ENCODE assay signal across 8 mouse cellular contexts in genomic region chr11:60931869-60932481, GRCm38 (mm10). TPM values are rescaled to one million over a fixed set of nuclear protein-coding genes. Genes with fewer than 3 reads are reported as not detected.
DNase-seq lines count a peak whose midpoint lies in the region; ATAC-seq and TF ChIP-seq lines count a peak whose summit lies in the region.

Map2k3 (plus strand) TSS chr11:60932033.

- under 1% methylated on average over 59 of the region's 59 CpGs for WGBS in forebrain, embryonic 10.5 days
- WGBS in heart, embryonic 15.5 days = under 1% methylated on average over 59 of the region's 59 CpGs
- 0% methylated on average over 59 of the region's 59 CpGs for WGBS in liver, embryonic 14.5 days (ENCODE audit: insufficient replicate concordance)
- under 1% methylated on average over 49 of the region's 59 CpGs for WGBS in neural tube, embryonic 11.5 days
- WGBS in stomach, postnatal 0 days = under 1% methylated on average over 56 of the region's 59 CpGs

- no peak for TF ChIP-seq CTCF in liver, embryonic 14.5 days (IDR thresholded peaks at IDR 0.05; ENCODE audit: low read depth)
- no peak; the same call in 1 of the 2 replicates for TF ChIP-seq CTCF in stomach, postnatal 0 days (IDR thresholded peaks at IDR 0.05; ENCODE audit: low read depth)

- H3K4me1 ChIP-seq in forebrain, embryonic 10.5 days = peaks cover 59% of the 10 kb centered on the region
- H3K4me1 ChIP-seq in heart, embryonic 15.5 days (replicated peaks) = peaks cover 58% of the 10 kb centered on the region
- peaks cover 44 to 58% of the 10 kb centered on the region in 2 experiments for H3K4me1 ChIP-seq in liver, embryonic 14.5 days (replicated peaks; ENCODE audit: control insufficient read depth in 2 of 2, insufficient read depth in 2 of 2, low read length in 1 of 2)
- H3K4me1 ChIP-seq in neural tube, embryonic 11.5 days (ENCODE audit: control insufficient read depth, insufficient read depth, low read length) = peaks cover 14% of the 10 kb centered on the region
- H3K4me1 ChIP-seq in stomach, postnatal 0 days (replicated peaks; ENCODE audit: control insufficient read depth, insufficient read depth) = peaks cover 12% of the 10 kb centered on the region

- H3K27ac ChIP-seq in forebrain, embryonic 10.5 days = peak within 1 kb of the TSS; percentile 86
- peak within 1 kb of the TSS; percentile 83 for H3K27ac ChIP-seq in heart, embryonic 15.5 days
- peak within 1 kb of the TSS; percentile 85 for H3K27ac ChIP-seq in liver, embryonic 14.5 days
- no peak within 1 kb of the TSS for H3K27ac ChIP-seq in neural tube, embryonic 11.5 days (ENCODE audit: low read depth, low read length)
- peak within 1 kb of the TSS; percentile 93 for H3K27ac ChIP-seq in stomach, postnatal 0 days (replicated peaks)

- peaks cover 9% of the 10 kb centered on the region; the same call in 1 of the 2 replicates for H3K27me3 ChIP-seq in forebrain, embryonic 10.5 days (ENCODE audit: poor library complexity, severe bottlenecking)
- H3K27me3 ChIP-seq in heart, embryonic 15.5 days = no peaks in the 10 kb centered on the region
- H3K27me3 ChIP-seq in liver, embryonic 14.5 days (ENCODE audit: control insufficient read depth, insufficient read depth, low read length) = no peaks in the 10 kb centered on the region
- no peaks in the 10 kb centered on the region for H3K27me3 ChIP-seq in neural tube, embryonic 11.5 days (ENCODE audit: control insufficient read depth, insufficient read depth, low read length)
- no peaks in the 10 kb centered on the region for H3K27me3 ChIP-seq in stomach, postnatal 0 days (ENCODE audit: control insufficient read depth, insufficient read depth, low read length)

- H3K9me3 ChIP-seq in forebrain, embryonic 10.5 days = no peaks in the 10 kb centered on the region
- no peaks in the 10 kb centered on the region for H3K9me3 ChIP-seq in heart, embryonic 15.5 days (replicated peaks)
- H3K9me3 ChIP-seq in liver, embryonic 14.5 days (ENCODE audit: control insufficient read depth, low read length) = no peaks in the 10 kb centered on the region
- H3K9me3 ChIP-seq in neural tube, embryonic 11.5 days (ENCODE audit: control insufficient read depth, low read length) = no peaks in the 10 kb centered on the region
- no peaks in the 10 kb centered on the region for H3K9me3 ChIP-seq in stomach, postnatal 0 days (ENCODE audit: control insufficient read depth, low read length)

- H3K4me2 ChIP-seq in heart, embryonic 15.5 days = peak within 1 kb of the TSS; percentile 76
- H3K4me2 ChIP-seq in liver, embryonic 14.5 days (ENCODE audit: low read depth) = peak within 1 kb of the TSS; percentile 77
- peak within 1 kb of the TSS; percentile 91 for H3K4me2 ChIP-seq in neural tube, embryonic 11.5 days (ENCODE audit: low read depth)
- H3K4me2 ChIP-seq in stomach, postnatal 0 days (replicated peaks; ENCODE audit: low read depth) = peak within 1 kb of the TSS; percentile 88

- ATAC-seq in CD4-positive, CD25-positive, alpha-beta regulatory T cell, adult 4 months = peak; percentile 85
- ATAC-seq in heart, embryonic 15.5 days (replicated peaks; ENCODE audit: insufficient number of reproducible peaks, insufficient read depth, low FRiP score, low read depth) = peak; percentile 93
- ATAC-seq in liver, embryonic 14.5 days (ENCODE audit: insufficient read depth) = peak; percentile 82
- ATAC-seq in neural tube, embryonic 11.5 days (ENCODE audit: insufficient read depth, low FRiP score, low TSS enrichment) = peak; percentile 92
- peak; percentile 86 for ATAC-seq in stomach, postnatal 0 days (ENCODE audit: low FRiP score, low TSS enrichment)

- peak within 1 kb of the TSS; percentile 90 for H3K9ac ChIP-seq in heart, embryonic 15.5 days
- H3K9ac ChIP-seq in liver, embryonic 14.5 days (replicated peaks) = peak within 1 kb of the TSS; percentile 99
- peak within 1 kb of the TSS; percentile 84 for H3K9ac ChIP-seq in neural tube, embryonic 11.5 days (ENCODE audit: low read length)
- peak within 1 kb of the TSS; percentile 89 for H3K9ac ChIP-seq in stomach, postnatal 0 days (ENCODE audit: low read length)

- peaks cover 18% of the 10 kb centered on the region for H3K36me3 ChIP-seq in forebrain, embryonic 10.5 days (replicated peaks)
- H3K36me3 ChIP-seq in heart, embryonic 15.5 days = no peaks in the 10 kb centered on the region
- H3K36me3 ChIP-seq in liver, embryonic 14.5 days (replicated peaks; ENCODE audit: control insufficient read depth, insufficient read depth, low read depth) = peaks cover 8% of the 10 kb centered on the region
- no peaks in the 10 kb centered on the region for H3K36me3 ChIP-seq in neural tube, embryonic 11.5 days (ENCODE audit: control insufficient read depth, insufficient read depth, low read length)
- no peaks in the 10 kb centered on the region for H3K36me3 ChIP-seq in stomach, postnatal 0 days (ENCODE audit: control insufficient read depth, insufficient read depth, low read length)

- H3K4me3 ChIP-seq in forebrain, embryonic 10.5 days = peak within 1 kb of the TSS; percentile 70
- peak within 1 kb of the TSS; percentile 89 for H3K4me3 ChIP-seq in heart, embryonic 15.5 days
- peak within 1 kb of the TSS; percentile 91 to 95 for H3K4me3 ChIP-seq in liver, embryonic 14.5 days (ENCODE audit: insufficient read depth in 1 of 2, low read depth in 2 of 2, low read length in 2 of 2)
- peak within 1 kb of the TSS; percentile 86 for H3K4me3 ChIP-seq in neural tube, embryonic 11.5 days (ENCODE audit: low read depth, low read length)
- H3K4me3 ChIP-seq in stomach, postnatal 0 days (ENCODE audit: low read depth, low read length) = peak within 1 kb of the TSS; percentile 90

- peak; percentile 95 for DNase-seq in c-Kit-negative CD71-positive TER-119-positive erythroid progenitor cells, embryonic 14.5 days (ENCODE audit: low read depth, low spot score)
- DNase-seq in forebrain, embryonic 10.5 days (ENCODE audit: extremely low spot score, low spot score) = peak; percentile 91
- DNase-seq in kidney, postnatal 25 days = peak; percentile 98 to 99
- peak; percentile 95 to 96 (median 95) for DNase-seq in liver, embryonic 14.5 days (ENCODE audit: low read depth in 3 of 3, low spot score in 3 of 3)
- DNase-seq in neural tube, embryonic 11.5 days (ENCODE audit: low spot score) = peak; percentile 97
- DNase-seq in stomach, postnatal 0 days (ENCODE audit: low spot score) = peak; percentile 97

- TF ChIP-seq EP300 in liver, embryonic 14.5 days (IDR thresholded peaks at IDR 0.05; ENCODE audit: low read depth) = no peak
- no peak for TF ChIP-seq EP300 in stomach, postnatal 0 days (optimal IDR thresholded peaks at IDR 0.05)

RNA-seq across cellular contexts. Expression of gene Map2k3, which starts in this region (rescaled TPM):
- polyA plus RNA-seq in CD4-positive, CD25-positive, alpha-beta regulatory T cell, adult 4 months (2017; shearing (Covaris generic)) = 10 to 100 TPM; 48.1 to 70.2 TPM
- polyA plus RNA-seq in forebrain, embryonic 10.5 days (2016; fragmentation: Nextera tagmentation; extraction: Ambion mirVana) = 67.0 and 73.2 TPM in 2 replicates
- polyA plus RNA-seq in heart, embryonic 15.5 days (2015; fragmentation: Nextera tagmentation; extraction: Ambion mirVana) = 53.3 and 76.0 TPM in 2 replicates
- polyA plus RNA-seq in liver, embryonic 14.5 days (2012; rRNA removed) = 37.0 and 44.7 TPM in 2 replicates
- polyA plus RNA-seq in liver, embryonic 14.5 days (2014; fragmentation: Nextera tagmentation; extraction: Ambion mirVana) = 100 and 124 TPM in 2 replicates
- polyA plus RNA-seq in neural tube, embryonic 11.5 days (2014; fragmentation: Nextera tagmentation; extraction: Ambion mirVana) = 48.3 and 52.2 TPM in 2 replicates
- 105 and 108 TPM in 2 replicates for polyA plus RNA-seq in stomach, postnatal 0 days (2015; fragmentation: Nextera tagmentation; extraction: Ambion mirVana)
